In the genomic region with DNA sequence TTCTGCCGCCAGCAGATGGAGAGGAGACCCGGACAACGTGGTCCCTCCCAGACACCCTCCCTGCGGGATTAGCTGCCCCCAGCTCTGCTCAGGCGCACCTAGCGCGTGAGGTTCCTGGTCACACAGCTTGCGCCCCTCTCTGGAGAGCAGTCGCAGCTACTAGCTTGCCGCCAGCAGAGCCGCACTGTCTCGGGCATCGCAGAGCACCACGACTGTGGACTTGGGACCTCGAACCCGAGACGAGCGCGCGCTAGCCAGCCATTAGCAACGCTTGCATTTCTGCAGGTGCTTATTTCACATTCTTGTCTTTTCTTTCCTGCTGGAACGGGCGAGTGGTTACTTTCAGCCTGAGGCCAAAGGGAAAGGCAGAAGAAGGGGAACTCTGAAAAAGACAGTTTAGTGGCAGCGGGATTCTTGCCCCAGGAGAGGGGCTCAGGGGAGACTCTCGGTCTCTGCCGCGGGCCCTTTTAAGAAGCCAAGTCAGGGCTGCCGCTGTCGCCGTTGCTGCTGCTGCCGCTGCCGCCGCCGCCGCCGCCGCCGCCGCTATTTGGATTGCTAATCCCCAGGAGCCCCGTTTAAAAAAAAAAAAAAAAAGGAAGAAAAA, we compare ENCODE assay signal across 8 mouse cellular contexts. TPM values are rescaled to one million over a fixed set of nuclear protein-coding genes. Genes with fewer than 3 reads are reported as not detected.
DNase-seq lines count a peak whose midpoint lies in the region; ATAC-seq lines count a peak whose summit lies in the region.

No protein-coding gene starts in this region.

- no peaks in the 10 kb centered on the region for H3K9me3 ChIP-seq in lung, embryonic 16.5 days (ENCODE audit: control insufficient read depth, low read length)

- H3K9ac ChIP-seq in lung, embryonic 16.5 days (ENCODE audit: low read length) = peak overlapping the region; percentile 77

- peaks cover 7% of the 10 kb centered on the region; the same call in 1 of the 2 replicates for H3K4me1 ChIP-seq in lung, embryonic 16.5 days (replicated peaks; ENCODE audit: control insufficient read depth, insufficient read depth, low read length)

- under 1% methylated on average over 39 of the region's 40 CpGs for WGBS in lung, embryonic 16.5 days

- H3K27me3 ChIP-seq in lung, embryonic 16.5 days (ENCODE audit: control insufficient read depth, insufficient read depth, low read depth, low read length) = peaks cover 19% of the 10 kb centered on the region; the same call in 1 of the 2 replicates

- ATAC-seq in frontal cortex, adult (ENCODE audit: low TSS enrichment) = peak; percentile 94
- peak; percentile 77 to 84 for ATAC-seq in hematopoietic stem cell, adult 5-6 weeks (replicated peaks in 1 of 2; ENCODE audit: insufficient read depth in 1 of 2, low FRiP score in 2 of 2, low TSS enrichment in 1 of 2, low read depth in 1 of 2, poor library complexity in 2 of 2, severe bottlenecking in 2 of 2)
- peak; percentile 75 for ATAC-seq in lung, embryonic 16.5 days (ENCODE audit: low read depth)

- peak overlapping the region; percentile 80 for H3K4me3 ChIP-seq in lung, embryonic 16.5 days (ENCODE audit: low read length)

- DNase-seq in Muller cell, postnatal 12 days (ENCODE audit: inconsistent ontology term) = peak; percentile 57
- peak; percentile 38 for DNase-seq in cerebellum, adult 9-11 months
- peak; percentile 64 to 68 for DNase-seq in layer of hippocampus, postnatal 10 days (ENCODE audit: low spot score in 2 of 2)
- DNase-seq in ovary, adult 18-20 months (ENCODE audit: low spot score) = peak; percentile 21
- peak; percentile 17 for DNase-seq in thymus, postnatal 14 days

- H3K36me3 ChIP-seq in lung, embryonic 16.5 days (ENCODE audit: control insufficient read depth, insufficient read depth, low read length) = no peaks in the 10 kb centered on the region

- H3K27ac ChIP-seq in lung, embryonic 16.5 days (ENCODE audit: low read length) = peak overlapping the region; percentile 61

- peak overlapping the region; percentile 94 for H3K4me2 ChIP-seq in lung, embryonic 16.5 days (ENCODE audit: low read depth, low read length)

RNA-seq across cellular contexts. Expression of gene Lmo2, which starts 11.8 kb away (rescaled TPM):
- 803 and 858 TPM in 2 replicates for total RNA-seq in hematopoietic stem cell, adult 5-6 weeks (2017)
- total RNA-seq in layer of hippocampus, postnatal 10 days (2021) = 10 to 100 TPM; 22.8 to 30.3 TPM
- polyA plus RNA-seq in lung, embryonic 16.5 days (2015; fragmentation: Nextera tagmentation; extraction: Ambion mirVana) = 27.1 and 31.6 TPM in 2 replicates

RNA-seq across cellular contexts. Expression of gene Fbxo3, which starts 58.0 kb away (rescaled TPM):
- 99.2 and 102 TPM in 2 replicates for total RNA-seq in hematopoietic stem cell, adult 5-6 weeks (2017)
- 10 to 100 TPM; 44.7 to 45.6 TPM for total RNA-seq in layer of hippocampus, postnatal 10 days (2021)
- 63.5 and 63.6 TPM in 2 replicates for polyA plus RNA-seq in lung, embryonic 16.5 days (2015; fragmentation: Nextera tagmentation; extraction: Ambion mirVana)

RNA-seq across cellular contexts. Expression of gene 4931422A03Rik, which starts 58.6 kb away (rescaled TPM):
- 0.56 TPM in 1 of 2 replicates, not detected in the other for total RNA-seq in hematopoietic stem cell, adult 5-6 weeks (2017)
- not detected for total RNA-seq in layer of hippocampus, postnatal 10 days (2021)
- polyA plus RNA-seq in lung, embryonic 16.5 days (2015; fragmentation: Nextera tagmentation; extraction: Ambion mirVana) = 1.9 and 2.9 TPM in 2 replicates

Comparison
In these comparisons a context has a peak if more than half of its experiments do, and no peak if none do; other contexts are left out.
1. Peak in every context shown above with its lines: DNase-seq, ATAC-seq, H3K4me3 ChIP-seq and H3K27ac ChIP-seq.
2. RNA of gene Lmo2, which starts 11.8 kb away (total RNA-seq): 803 to 858 TPM in hematopoietic stem cell, adult 5-6 weeks; 22.8 to 30.3 TPM in layer of hippocampus, postnatal 10 days; every median in the first group is over 10 times any median in the second.